Mouse (Mus musculus): ENCODE results near the gene Pdia4.
"Not testable (repeated sequence)": the region's sequence is repeated elsewhere in the genome, so short reads cannot be mapped to it uniquely, and the experiment has no call there.

Gene Pdia4

DNA sequence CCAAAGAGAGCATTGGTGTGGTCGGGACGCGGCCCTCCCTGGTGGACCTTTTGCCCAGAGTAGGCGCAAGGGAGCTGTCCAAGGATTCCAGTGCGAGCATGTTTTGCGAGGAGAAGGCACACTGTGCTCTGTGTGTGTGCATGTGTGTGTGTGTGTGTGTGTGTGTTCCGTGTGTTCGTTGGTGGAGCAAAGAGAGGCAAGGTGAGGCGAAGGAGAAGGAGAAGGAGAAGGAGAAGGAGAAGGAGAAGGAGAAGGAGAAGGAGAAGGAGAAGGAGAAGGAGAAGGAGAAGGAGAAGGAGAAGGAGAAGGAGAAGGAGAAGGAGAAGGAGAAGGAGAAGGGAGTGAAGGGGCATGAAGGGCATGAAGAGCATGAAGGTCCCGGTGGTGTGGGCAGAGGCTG is 50.5 kb downstream of the Pdia4 start:
- DNase-seq (ENCODE audit: low spot score), result not testable (repeated sequence)

- DNase-seq (ENCODE audit: low spot score), result not testable (repeated sequence)
These were observed 53.8 kb downstream of the Pdia4 start for GRCm38 (mm10) chr6:47759406-47759805.

DNA sequence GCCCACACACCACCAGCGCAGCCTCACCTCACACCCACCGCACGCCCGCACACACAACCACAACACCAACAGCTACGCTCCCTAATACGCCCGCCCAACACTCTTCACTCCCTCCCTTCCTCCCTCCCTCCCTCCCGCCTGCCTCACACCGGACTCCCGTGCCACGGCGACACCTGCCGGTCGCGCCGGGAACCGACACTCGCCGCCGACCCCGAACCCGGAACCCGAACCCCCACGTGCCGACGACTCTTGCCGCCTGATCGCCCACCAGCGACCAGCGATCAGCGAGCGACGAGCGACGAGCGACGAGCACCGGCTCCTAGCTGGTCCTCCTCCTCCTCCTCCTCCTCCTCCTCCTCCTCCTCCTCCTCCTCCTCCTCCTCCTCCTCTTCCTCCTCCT is 55.4 kb downstream of the Pdia4 start:
- not testable (repeated sequence) for DNase-seq (ENCODE audit: low spot score)

DNA sequence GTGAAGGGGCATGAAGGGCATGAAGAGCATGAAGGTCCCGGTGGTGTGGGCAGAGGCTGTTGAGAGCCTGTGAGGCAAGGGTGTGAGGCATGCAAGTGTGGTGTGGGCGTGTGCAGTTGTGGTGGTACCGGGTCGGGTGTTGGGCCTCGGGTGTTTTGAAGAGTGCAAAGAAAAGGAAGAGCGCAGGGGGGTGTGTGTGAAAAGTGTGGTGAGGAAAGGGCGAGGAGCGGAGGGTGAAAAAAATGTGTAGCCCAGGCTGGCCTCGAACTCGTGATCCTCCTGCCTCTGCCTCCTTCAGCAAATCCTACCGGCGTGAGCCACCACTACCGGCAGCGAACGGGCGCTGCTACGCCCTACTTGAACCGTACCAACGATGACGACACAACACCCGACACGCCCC is 55.8 kb downstream of the Pdia4 start:
- DNase-seq (ENCODE audit: low spot score), result not testable (repeated sequence)

- not testable (repeated sequence) for DNase-seq (ENCODE audit: low spot score)
These were observed 60.1 kb downstream of the Pdia4 start for GRCm38 (mm10) chr6:47753144-47753543.

GRCm38 (mm10) chr6:47748306-47748705 is 64.9 kb downstream of the Pdia4 start:
- DNase-seq (ENCODE audit: low spot score), result peak; percentile 80

GRCm38 (mm10) chr6:47747886-47748285 is 65.3 kb downstream of the Pdia4 start:
- not testable (repeated sequence) for DNase-seq (ENCODE audit: low spot score)

All from urinary bladder, postnatal 25 days (tissue).